Mouse (Mus musculus): ENCODE results near the gene Gm11549.
A peak's percentile ranks its signal among the peaks of the same experiment; 100 is the strongest.

The Gm11549 gene

GRCm38 (mm10) chr3:36521073-36522060 is at the start of gene Gm11549:
Gene Gm11549 (minus strand): TSS chr3:36521813.
- no peak for DNase-seq

- DNase-seq: no peak
These were observed 48.2 kb upstream of the Gm11549 start for GRCm38 (mm10) chr3:36569836-36570235.

- DNase-seq: no peak
These were observed 42.1 kb upstream of the Gm11549 start for GRCm38 (mm10) chr3:36563666-36564065.

GRCm38 (mm10) chr3:36559606-36560005 is 38.0 kb upstream of the Gm11549 start:
- no peak for DNase-seq

- no peak for DNase-seq
These were observed 36.0 kb upstream of the Gm11549 start for GRCm38 (mm10) chr3:36557601-36558000.

GRCm38 (mm10) chr3:36552406-36553047 is 30.9 kb upstream of the Gm11549 start, which contains the start of gene Exosc9:
Gene Exosc9 (plus strand): TSS chr3:36552606.
- DNase-seq: peak; percentile 95

GRCm38 (mm10) chr3:36551851-36552384 is 30.3 kb upstream of the Gm11549 start:
- DNase-seq: no peak

GRCm38 (mm10) chr3:36551343-36551742 is 29.7 kb upstream of the Gm11549 start:
- peak; percentile 9 for DNase-seq

GRCm38 (mm10) chr3:36544961-36545360 is 23.3 kb upstream of the Gm11549 start:
- DNase-seq: no peak

- DNase-seq: no peak
These were observed 19.8 kb upstream of the Gm11549 start for GRCm38 (mm10) chr3:36541399-36541798.

GRCm38 (mm10) chr3:36540756-36541155 is 19.1 kb upstream of the Gm11549 start:
- DNase-seq: no peak

GRCm38 (mm10) chr3:36537701-36538470 is 16.3 kb upstream of the Gm11549 start:
- DNase-seq: no peak

GRCm38 (mm10) chr3:36536041-36536440 is 14.4 kb upstream of the Gm11549 start:
- no peak for DNase-seq

GRCm38 (mm10) chr3:36533201-36533672 is 11.6 kb upstream of the Gm11549 start:
- DNase-seq: peak; percentile 6

GRCm38 (mm10) chr3:36532738-36533137 is 11.1 kb upstream of the Gm11549 start:
- no peak for DNase-seq

- DNase-seq: no peak
These were observed 10.4 kb upstream of the Gm11549 start for GRCm38 (mm10) chr3:36531979-36532542.

- DNase-seq: no peak
These were observed 9.6 kb upstream of the Gm11549 start for GRCm38 (mm10) chr3:36531242-36531641.

- no peak for DNase-seq
These were observed 9.2 kb upstream of the Gm11549 start for GRCm38 (mm10) chr3:36530781-36531180.

- peak; percentile 18 for DNase-seq
These were observed 8.7 kb upstream of the Gm11549 start for GRCm38 (mm10) chr3:36530345-36530744.

GRCm38 (mm10) chr3:36524466-36524865 is 2.9 kb upstream of the Gm11549 start:
- DNase-seq: no peak

- no peak for DNase-seq
These were observed 524 bp upstream of the Gm11549 start for GRCm38 (mm10) chr3:36522137-36522536.

- no peak for DNase-seq
These were observed 5.4 kb downstream of the Gm11549 start for GRCm38 (mm10) chr3:36516196-36516595.

Data from kidney, postnatal 14 days (tissue).